Mouse (Mus musculus) adrenal gland, postnatal 36 days (tissue): ENCODE results near the gene 4933402N22Rik. TPM values are rescaled to one million over a fixed set of nuclear protein-coding genes. Genes with fewer than 3 reads are reported as not detected.
"Not testable (repeated sequence)": the region's sequence is repeated elsewhere in the genome, so short reads cannot be mapped to it uniquely, and the experiment has no call there.

Experiments used
- DNase-seq, 2 experiments: peaks; one replicate each; pipeline ENCODE4 v3.0.0; 2021; ENCODE audit warnings: mixed read lengths in 1 of 2
- long read RNA-seq, 2 experiments: library from polyadenylated mRNA; stranded (forward); transcript quantifications; one replicate each; pipeline ENCODE4 v2.0.0; 2021; ENCODE audit warnings: borderline sequencing depth in 2 of 2
- total RNA-seq, 2 experiments: library from RNA; stranded (reverse); gene quantifications; 2 replicates each; pipeline ENCODE4 v1.2.3; 2021

The 4933402N22Rik gene
- total RNA-seq, result not detected
- long read RNA-seq, experiment 1, result 0 reads
- long read RNA-seq, experiment 2, result 0 reads

- not testable (repeated sequence) for DNase-seq
These were observed at the start of gene 4933402N22Rik for GRCm38 (mm10) chr5:11917743-11918142. Gene 4933402N22Rik, plus strand, starts transcription at chr5:11918043.

- DNase-seq, result not testable (repeated sequence)
These were observed 5.9 kb downstream of the 4933402N22Rik start for GRCm38 (mm10) chr5:11923790-11924189.

Other genes starting within 250 kb of the 4933402N22Rik start
- gene Gm8922, start 236.1 kb upstream of the 4933402N22Rik start, total RNA-seq, result not detected
- not detected for gene Gm8926, start 147.5 kb upstream of the 4933402N22Rik start, total RNA-seq
- gene Gm6465, start 72.5 kb upstream of the 4933402N22Rik start, total RNA-seq, result not detected